Comparison of ENCODE assay signal across 26 mouse cellular contexts in the genomic region with DNA sequence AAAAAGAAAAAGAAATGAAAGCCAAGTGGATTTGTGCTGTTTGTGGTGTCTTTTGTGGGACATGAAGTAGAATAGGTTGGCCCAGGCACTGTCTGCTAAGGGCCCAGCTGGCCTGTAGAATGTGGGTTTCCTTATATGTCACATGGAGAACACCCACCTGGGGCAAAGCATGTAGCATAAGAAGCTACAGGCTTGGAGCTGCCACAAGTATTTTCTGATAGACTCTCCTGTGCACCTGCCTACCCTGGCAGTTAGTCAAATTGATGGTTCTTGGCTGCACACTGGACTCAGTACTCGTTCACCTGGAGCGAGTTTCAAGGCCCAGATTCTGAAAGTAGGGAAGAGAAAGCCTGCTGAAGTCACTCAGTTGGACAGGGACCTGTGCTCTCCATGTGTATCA. TPM values are rescaled to one million over a fixed set of nuclear protein-coding genes. Genes with fewer than 3 reads are reported as not detected.
DNase-seq lines count a peak whose midpoint lies in the region; ATAC-seq lines count a peak whose summit lies in the region.
"Had no signal": no experiment of that assay in that cellular context is flagged by ENCODE, and none has a peak within 500 bp of the region (broad histone marks: within the 10 kb centered on the region; RNA-seq: fewer than 3 reads in every experiment).

No protein-coding gene starts in this region.

- no peaks in the 10 kb centered on the region for H3K27me3 ChIP-seq in midbrain, embryonic 11.5 days (ENCODE audit: control insufficient read depth, insufficient read depth, low read length)
- peaks cover 3% of the 10 kb centered on the region; the same call in 1 of the 2 replicates for H3K27me3 ChIP-seq in midbrain, embryonic 13.5 days
- H3K27me3 ChIP-seq: embryonic facial prominence, embryonic 12.5 days; hindbrain, embryonic 12.5 days; intestine, embryonic 15.5 days had no signal

- intact Hi-C loops in left cerebral cortex, postnatal 14 days (cut with DNase I): loop anchor here (5.0 kb wide), 1 partner anchor 616 kb away; no protein-coding TSS in a partner anchor

- H3K4me1 ChIP-seq in midbrain, embryonic 11.5 days (ENCODE audit: control insufficient read depth, insufficient read depth, low read length): no peaks in the 10 kb centered on the region
- peaks cover 21% of the 10 kb centered on the region for H3K4me1 ChIP-seq in midbrain, embryonic 13.5 days (replicated peaks)

- H3K9ac ChIP-seq in midbrain, embryonic 11.5 days (ENCODE audit: low read length): no peak overlapping the region
- no peak overlapping the region for H3K9ac ChIP-seq in midbrain, embryonic 13.5 days (replicated peaks)
- H3K9ac ChIP-seq: embryonic facial prominence, embryonic 12.5 days; forebrain, embryonic 13.5 days; hindbrain, embryonic 12.5 days; intestine, embryonic 15.5 days; liver, embryonic 12.5 days; liver, postnatal 0 days; midbrain, embryonic 12.5 days had no signal

- no peak overlapping the region for H3K4me3 ChIP-seq in midbrain, embryonic 11.5 days (ENCODE audit: low read depth, low read length)
- no peak overlapping the region for H3K4me3 ChIP-seq in midbrain, embryonic 13.5 days (replicated peaks)
- H3K4me3 ChIP-seq: embryonic facial prominence, embryonic 12.5 days; forebrain, embryonic 13.5 days; heart, embryonic 10.5 days; hindbrain, embryonic 12.5 days; intestine, embryonic 15.5 days; liver, embryonic 12.5 days; midbrain, embryonic 12.5 days had no signal

- no peak overlapping the region for H3K4me2 ChIP-seq in midbrain, embryonic 11.5 days
- no peak overlapping the region for H3K4me2 ChIP-seq in midbrain, embryonic 13.5 days (replicated peaks)
- H3K4me2 ChIP-seq: hindbrain, embryonic 12.5 days had no signal

- no peak for ATAC-seq in midbrain, embryonic 11.5 days (ENCODE audit: low FRiP score)
- no peak for ATAC-seq in midbrain, embryonic 13.5 days

- peak; percentile 33 to 52 for DNase-seq in cerebellum, postnatal 14 days
- no peak for DNase-seq in cerebellum, postnatal 36 days
- DNase-seq in midbrain, embryonic 11.5 days (ENCODE audit: low spot score, missing footprints): peak; percentile 53
- DNase-seq in brain, adult 2 months (ENCODE audit: low read depth, low spot score): peak; percentile 27
- peak; percentile 62 for DNase-seq in thymus, postnatal 0 days (ENCODE audit: low spot score)
- DNase-seq in spleen, postnatal 14 days (ENCODE audit: low spot score in 2 of 2): no peak
- no peak for DNase-seq in left cerebral cortex, postnatal 14 days (ENCODE audit: low spot score in 2 of 2)
- DNase-seq: adrenal gland, postnatal 25 days; B cell, adult 2 months; gastrocnemius, postnatal 14 days; heart, postnatal 36 days; kidney, adult 8-10 months; kidney, postnatal 4 days; left cerebral cortex, postnatal 4 days; liver, postnatal 0 days; lung, postnatal 36 days had no signal

- H3K27ac ChIP-seq in midbrain, embryonic 11.5 days (ENCODE audit: low read depth, low read length): no peak overlapping the region
- H3K27ac ChIP-seq in midbrain, embryonic 13.5 days: no peak overlapping the region
- H3K27ac ChIP-seq: embryonic facial prominence, embryonic 12.5 days; forebrain, embryonic 13.5 days; heart, embryonic 10.5 days; hindbrain, embryonic 12.5 days; hindbrain, postnatal 0 days; intestine, embryonic 15.5 days; kidney, postnatal 0 days; liver, embryonic 12.5 days; midbrain, embryonic 12.5 days had no signal

- H3K9me3 ChIP-seq in midbrain, embryonic 11.5 days (ENCODE audit: control insufficient read depth, low read length): no peaks in the 10 kb centered on the region
- H3K9me3 ChIP-seq in midbrain, embryonic 13.5 days: no peaks in the 10 kb centered on the region
- H3K9me3 ChIP-seq: embryonic facial prominence, embryonic 12.5 days; forebrain, embryonic 13.5 days; heart, embryonic 10.5 days; hindbrain, embryonic 12.5 days; intestine, embryonic 15.5 days; liver, embryonic 12.5 days; midbrain, embryonic 12.5 days had no signal

- 68% methylated on average over 2 of the region's 2 CpGs for WGBS in midbrain, embryonic 11.5 days
- 83% methylated on average over 2 of the region's 2 CpGs for WGBS in midbrain, embryonic 13.5 days

- no peaks in the 10 kb centered on the region for H3K36me3 ChIP-seq in midbrain, embryonic 11.5 days (ENCODE audit: control insufficient read depth, insufficient read depth, low read length)
- no peaks in the 10 kb centered on the region for H3K36me3 ChIP-seq in midbrain, embryonic 13.5 days
- H3K36me3 ChIP-seq: embryonic facial prominence, embryonic 12.5 days; heart, embryonic 10.5 days; hindbrain, embryonic 12.5 days; intestine, embryonic 15.5 days; liver, embryonic 12.5 days; midbrain, embryonic 12.5 days had no signal

RNA-seq across cellular contexts. Expression of a gene that starts 7.6 kb away (rescaled TPM):
- 14.7 and 17.0 TPM in 2 replicates for polyA plus RNA-seq in midbrain, embryonic 11.5 days (2014; fragmentation: Nextera tagmentation; extraction: Ambion mirVana)
- 48.7 and 51.0 TPM in 2 replicates for polyA plus RNA-seq in midbrain, embryonic 13.5 days (2015; fragmentation: Nextera tagmentation; extraction: Ambion mirVana)
- polyA plus RNA-seq in thymus, postnatal 0 days (2015; fragmentation: Nextera tagmentation; extraction: Ambion mirVana): 16.2 and 23.9 TPM in 2 replicates
- total RNA-seq in left cerebral cortex, postnatal 14 days (2021): 100 to 1,000 TPM; 127 to 131 TPM

RNA-seq across cellular contexts. Expression of a gene that starts 31.8 kb away (rescaled TPM):
- polyA plus RNA-seq in midbrain, embryonic 11.5 days (2014; fragmentation: Nextera tagmentation; extraction: Ambion mirVana): 0.12 and 0.16 TPM in 2 replicates
- polyA plus RNA-seq in midbrain, embryonic 13.5 days (2015; fragmentation: Nextera tagmentation; extraction: Ambion mirVana): 0.19 and 0.27 TPM in 2 replicates
- 5.1 and 5.4 TPM in 2 replicates for polyA plus RNA-seq in thymus, postnatal 0 days (2015; fragmentation: Nextera tagmentation; extraction: Ambion mirVana)
- total RNA-seq in left cerebral cortex, postnatal 14 days (2021): under 1 TPM; 0.37 to 0.53 TPM
- polyA plus RNA-seq: forebrain, embryonic 13.5 days had no signal

Comparison
In these comparisons a context has a peak if more than half of its experiments do, and no peak if none do; other contexts are left out.
1. DNase-seq: peak in cerebellum, postnatal 14 days (2 of 2), midbrain, embryonic 11.5 days (single experiment), brain, adult 2 months (single experiment) and thymus, postnatal 0 days (single experiment); none in cerebellum, postnatal 36 days (0 of 2), spleen, postnatal 14 days (0 of 2) and left cerebral cortex, postnatal 14 days (0 of 2).